Mouse (Mus musculus): ENCODE results near the gene Xpnpep1. TPM values are rescaled to one million over a fixed set of nuclear protein-coding genes. Genes with fewer than 3 reads are reported as not detected.

Xpnpep1 gene
- 38.8 and 45.4 TPM in 2 replicates for polyA plus RNA-seq (2011; ENCODE audit: insufficient read depth, insufficient read length, low replicate concordance, missing spikeins)

- Histone ChIP-seq H3K4me1 (ENCODE audit: control insufficient read depth, insufficient read depth, low read length) (peaks cover 2% of the 10 kb centered on the region), H3K4me3 (replicated peaks; ENCODE audit: control insufficient read depth, low read depth, low read length) (no peak within 1 kb of the TSS), H3K27ac (ENCODE audit: control insufficient read depth, insufficient read depth, low read depth, low read length, poor library complexity) (no peak within 1 kb of the TSS)
- TF ChIP-seq POLR2A (IDR thresholded peaks at IDR 0.05; ENCODE audit: borderline replicate concordance, control insufficient read depth, low read depth, low read length) (no peak), CTCF (IDR thresholded peaks at IDR 0.05; ENCODE audit: control insufficient read depth, insufficient read depth, low read length) (no peak)
- 72% methylated on average over 23 of the region's 23 CpGs for WGBS
Observed at GRCm38 (mm10) chr19:53040164-53041132, at the start of gene Xpnpep1. TSS of gene Xpnpep1 (minus strand) at chr19:53040214.

- TF ChIP-seq CTCF (IDR thresholded peaks at IDR 0.05; ENCODE audit: control insufficient read depth, insufficient read depth, low read length), result no peak
- TF ChIP-seq POLR2A (IDR thresholded peaks at IDR 0.05; ENCODE audit: borderline replicate concordance, control insufficient read depth, low read depth, low read length), result no peak
- Histone ChIP-seq H3K27ac (ENCODE audit: control insufficient read depth, insufficient read depth, low read depth, low read length, poor library complexity) (no peak overlapping the region), H3K4me1 (ENCODE audit: control insufficient read depth, insufficient read depth, low read length) (no peaks in the 10 kb centered on the region), H3K4me3 (replicated peaks; ENCODE audit: control insufficient read depth, low read depth, low read length) (no peak overlapping the region)
- 42% methylated on average over 25 of the region's 25 CpGs for WGBS
Observed at GRCm38 (mm10) chr19:53087268-53088143, 47.5 kb upstream of the Xpnpep1 start.

- 81% methylated on average over 12 of the region's 12 CpGs for WGBS
- no peak for TF ChIP-seq CTCF (IDR thresholded peaks at IDR 0.05; ENCODE audit: control insufficient read depth, insufficient read depth, low read length)
- Histone ChIP-seq H3K4me3 (replicated peaks; ENCODE audit: control insufficient read depth, low read depth, low read length) (no peak overlapping the region), H3K4me1 (ENCODE audit: control insufficient read depth, insufficient read depth, low read length) (no peaks in the 10 kb centered on the region), H3K27ac (ENCODE audit: control insufficient read depth, insufficient read depth, low read depth, low read length, poor library complexity) (no peak overlapping the region)
Observed at GRCm38 (mm10) chr19:53086861-53087260, 46.8 kb upstream of the Xpnpep1 start.

GRCm38 (mm10) chr19:53084735-53085134 is 44.7 kb upstream of the Xpnpep1 start:
- 75% methylated on average over 5 of the region's 5 CpGs for WGBS

GRCm38 (mm10) chr19:53082862-53083261 is 42.8 kb upstream of the Xpnpep1 start:
- Histone ChIP-seq H3K4me1 (ENCODE audit: control insufficient read depth, insufficient read depth, low read length) (no peaks in the 10 kb centered on the region), H3K27ac (ENCODE audit: control insufficient read depth, insufficient read depth, low read depth, low read length, poor library complexity) (no peak overlapping the region), H3K4me3 (replicated peaks; ENCODE audit: control insufficient read depth, low read depth, low read length) (no peak overlapping the region)
- TF ChIP-seq CTCF (IDR thresholded peaks at IDR 0.05; ENCODE audit: control insufficient read depth, insufficient read depth, low read length), result no peak
- no peak for TF ChIP-seq POLR2A (IDR thresholded peaks at IDR 0.05; ENCODE audit: borderline replicate concordance, control insufficient read depth, low read depth, low read length)
- 82% methylated on average over 8 of the region's 8 CpGs for WGBS

More at GRCm38 (mm10) chr19:53084735-53085134, 44.7 kb upstream of the Xpnpep1 start:
- H3K4me1 ChIP-seq (ENCODE audit: control insufficient read depth, insufficient read depth, low read length), result no peaks in the 10 kb centered on the region
- no peak for TF ChIP-seq CTCF (IDR thresholded peaks at IDR 0.05; ENCODE audit: control insufficient read depth, insufficient read depth, low read length)
- TF ChIP-seq POLR2A (IDR thresholded peaks at IDR 0.05; ENCODE audit: borderline replicate concordance, control insufficient read depth, low read depth, low read length), result no peak
- no peak overlapping the region for H3K4me3 ChIP-seq (replicated peaks; ENCODE audit: control insufficient read depth, low read depth, low read length)
- no peak overlapping the region for H3K27ac ChIP-seq (ENCODE audit: control insufficient read depth, insufficient read depth, low read depth, low read length, poor library complexity)

- no peaks in the 10 kb centered on the region for H3K4me1 ChIP-seq (ENCODE audit: control insufficient read depth, insufficient read depth, low read length)
- H3K27ac ChIP-seq (ENCODE audit: control insufficient read depth, insufficient read depth, low read depth, low read length, poor library complexity), result no peak overlapping the region
- WGBS, result 83% methylated on average over 3 of the region's 3 CpGs
- no peak for TF ChIP-seq CTCF (IDR thresholded peaks at IDR 0.05; ENCODE audit: control insufficient read depth, insufficient read depth, low read length)
- no peak for TF ChIP-seq POLR2A (IDR thresholded peaks at IDR 0.05; ENCODE audit: borderline replicate concordance, control insufficient read depth, low read depth, low read length)
- no peak overlapping the region for H3K4me3 ChIP-seq (replicated peaks; ENCODE audit: control insufficient read depth, low read depth, low read length)
Observed at GRCm38 (mm10) chr19:53081339-53081738, 41.3 kb upstream of the Xpnpep1 start.

- Histone ChIP-seq H3K4me3 (replicated peaks; ENCODE audit: control insufficient read depth, low read depth, low read length) (no peak overlapping the region), H3K27ac (ENCODE audit: control insufficient read depth, insufficient read depth, low read depth, low read length, poor library complexity) (no peak overlapping the region), H3K4me1 (ENCODE audit: control insufficient read depth, insufficient read depth, low read length) (no peaks in the 10 kb centered on the region)
- TF ChIP-seq CTCF (IDR thresholded peaks at IDR 0.05; ENCODE audit: control insufficient read depth, insufficient read depth, low read length) (no peak), POLR2A (IDR thresholded peaks at IDR 0.05; ENCODE audit: borderline replicate concordance, control insufficient read depth, low read depth, low read length) (no peak)
- 62% methylated on average over 6 of the region's 6 CpGs for WGBS
Observed at GRCm38 (mm10) chr19:53080921-53081320, 40.9 kb upstream of the Xpnpep1 start.

GRCm38 (mm10) chr19:53080487-53080886 is 40.5 kb upstream of the Xpnpep1 start:
- H3K4me1 ChIP-seq (ENCODE audit: control insufficient read depth, insufficient read depth, low read length), result no peaks in the 10 kb centered on the region
- WGBS, result 71% methylated on average over 3 of the region's 3 CpGs
- TF ChIP-seq POLR2A (IDR thresholded peaks at IDR 0.05; ENCODE audit: borderline replicate concordance, control insufficient read depth, low read depth, low read length) (no peak), CTCF (IDR thresholded peaks at IDR 0.05; ENCODE audit: control insufficient read depth, insufficient read depth, low read length) (no peak)

More at GRCm38 (mm10) chr19:53080487-53080886, 40.5 kb upstream of the Xpnpep1 start:
- H3K27ac ChIP-seq (ENCODE audit: control insufficient read depth, insufficient read depth, low read depth, low read length, poor library complexity), result no peak overlapping the region
- no peak overlapping the region for H3K4me3 ChIP-seq (replicated peaks; ENCODE audit: control insufficient read depth, low read depth, low read length)

Data from bone marrow, adult 2 months (tissue).